Mouse (Mus musculus): Measurements from ENCODE around the gene Cnn2. TPM values are rescaled to one million over a fixed set of nuclear protein-coding genes. Genes with fewer than 3 reads are reported as not detected.
"Not testable (repeated sequence)": the region's sequence is repeated elsewhere in the genome, so short reads cannot be mapped to it uniquely, and the experiment has no call there.

The Cnn2 gene
- polyA plus RNA-seq, 1 experiment, result 297 TPM

DNA sequence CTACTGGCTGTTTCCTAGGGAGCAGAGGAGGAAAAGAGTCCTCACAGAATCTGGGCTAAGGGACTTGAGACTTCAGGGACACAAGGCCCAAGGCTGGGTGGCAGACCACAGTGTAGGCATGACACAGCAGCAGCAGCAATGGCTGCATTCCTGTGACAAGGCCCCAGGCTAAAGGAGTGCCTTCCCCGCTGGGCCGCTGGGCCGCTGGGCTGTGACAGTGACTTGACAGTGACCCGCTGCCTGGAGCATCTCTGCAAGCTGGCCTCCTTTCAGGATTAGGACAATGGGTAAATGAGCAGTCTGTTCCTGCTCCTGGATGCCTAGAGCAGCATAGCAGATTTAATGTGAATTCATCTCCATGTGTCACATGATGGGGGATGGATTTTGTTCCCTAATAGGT, 55.7 kb downstream of the Cnn2 start:
- no peak overlapping the region for H3K27ac ChIP-seq (ENCODE audit: insufficient read depth, low read length)
- TF ChIP-seq POLR2A (IDR thresholded peaks at IDR 0.05; ENCODE audit: low read depth, low read length) (no peak), CTCF (IDR thresholded peaks at IDR 0.05; ENCODE audit: extremely low read depth, insufficient read depth, insufficient read length, insufficient replicate concordance) (no peak)
- H3K27me3 ChIP-seq (ENCODE audit: control insufficient read depth, insufficient read depth, low read length), result no peaks in the 10 kb centered on the region
- no peak overlapping the region for H3K4me3 ChIP-seq (ENCODE audit: extremely low read depth, insufficient read depth, insufficient read length)
- 97% methylated on average over 4 of the region's 4 CpGs for whole genome bisulfite sequencing
- no peaks in the 10 kb centered on the region for H3K36me3 ChIP-seq (ENCODE audit: control insufficient read depth, insufficient read depth, low read length)
- H3K4me1 ChIP-seq (ENCODE audit: control insufficient read depth, insufficient read depth, insufficient read length), result peaks cover 4% of the 10 kb centered on the region; the same call in 1 of the 2 replicates
- no peak for DNase-seq (ENCODE audit: low read depth in 1 of 2, low spot score in 2 of 2)

DNA sequence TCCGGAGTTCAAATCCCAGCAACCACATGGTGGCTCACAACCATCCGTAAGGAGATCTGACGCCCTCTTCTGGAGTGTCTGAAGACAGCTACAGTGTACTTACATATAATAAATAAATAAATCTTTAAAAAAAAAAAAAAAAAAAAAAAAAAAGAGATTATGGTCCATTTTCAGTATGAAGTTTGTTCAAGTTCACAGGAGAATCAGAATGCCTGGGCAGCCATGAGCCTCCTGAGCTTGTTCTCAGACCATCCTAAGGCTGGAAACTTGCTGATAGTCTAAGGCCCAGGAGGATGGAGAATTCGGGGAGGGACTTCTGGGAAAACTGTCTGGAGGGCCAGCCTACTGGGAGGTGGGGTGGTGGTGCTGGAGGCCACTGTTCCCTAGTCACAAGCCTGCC, 57.0 kb downstream of the Cnn2 start:
- WGBS, result 72% methylated on average over 4 of the region's 4 CpGs
- DNase-seq (ENCODE audit: low read depth in 1 of 2, low spot score in 2 of 2); H3K4me3 ChIP-seq (ENCODE audit: extremely low read depth, insufficient read depth, insufficient read length); H3K27me3 ChIP-seq (ENCODE audit: control insufficient read depth, insufficient read depth, low read length); H3K27ac ChIP-seq (ENCODE audit: insufficient read depth, low read length); H3K4me1 ChIP-seq (ENCODE audit: control insufficient read depth, insufficient read depth, insufficient read length); H3K36me3 ChIP-seq (ENCODE audit: control insufficient read depth, insufficient read depth, low read length): not testable (repeated sequence)

Other genes starting within 250 kb of the Cnn2 start
- 60.5 and 62.5 TPM in 2 replicates for gene Polrmt, start 242.0 kb upstream of the Cnn2 start, polyA plus RNA-seq (2012; rRNA removed)
- not detected in 2 replicates for gene Fgf22, start 233.5 kb upstream of the Cnn2 start, polyA plus RNA-seq (2012; rRNA removed)
- 122 and 217 TPM in 2 replicates for gene Rnf126, start 221.6 kb upstream of the Cnn2 start, polyA plus RNA-seq (2012; rRNA removed)
- gene Fstl3, start 211.3 kb upstream of the Cnn2 start, polyA plus RNA-seq (2012; rRNA removed), result 5.8 and 10.9 TPM in 2 replicates
- 1.4 and 1.6 TPM in 2 replicates for gene Prss57, start 197.6 kb upstream of the Cnn2 start, polyA plus RNA-seq (2012; rRNA removed)
- 9.2 and 14.6 TPM in 2 replicates for gene Palm, start 195.0 kb upstream of the Cnn2 start, polyA plus RNA-seq (2012; rRNA removed)
- gene Misp, start 167.6 kb upstream of the Cnn2 start, polyA plus RNA-seq (2012; rRNA removed), result 0.07 and 0.18 TPM in 2 replicates
- 251 and 315 TPM in 2 replicates for gene Ptbp1, start 134.2 kb upstream of the Cnn2 start, polyA plus RNA-seq (2012; rRNA removed)
- gene Prtn3, start 114.1 kb upstream of the Cnn2 start, polyA plus RNA-seq (2012; rRNA removed), result 25.6 and 39.2 TPM in 2 replicates
- gene Plppr3, start 114.0 kb upstream of the Cnn2 start, polyA plus RNA-seq (2012; rRNA removed), result 3.6 and 4.0 TPM in 2 replicates
- 33.0 and 61.9 TPM in 2 replicates for gene Elane, start 102.3 kb upstream of the Cnn2 start, polyA plus RNA-seq (2012; rRNA removed)
- 71.5 and 138 TPM in 2 replicates for gene Cfd, start 97.7 kb upstream of the Cnn2 start, polyA plus RNA-seq (2012; rRNA removed)
- 46.4 and 73.7 TPM in 2 replicates for gene Med16, start 79.7 kb upstream of the Cnn2 start, polyA plus RNA-seq (2012; rRNA removed)
- gene Gm26602, start 77.7 kb upstream of the Cnn2 start, polyA plus RNA-seq (2012; rRNA removed), result not detected in 2 replicates
- 5.3 and 6.3 TPM in 2 replicates for gene Kiss1r, start 71.6 kb upstream of the Cnn2 start, polyA plus RNA-seq (2012; rRNA removed)
- gene R3hdm4, start 67.4 kb upstream of the Cnn2 start, polyA plus RNA-seq (2012; rRNA removed), result 117 and 150 TPM in 2 replicates
- 15.0 and 23.2 TPM in 2 replicates for gene Arid3a, start 61.5 kb upstream of the Cnn2 start, polyA plus RNA-seq (2012; rRNA removed)
- 41.2 and 51.6 TPM in 2 replicates for gene Wdr18, start 28.4 kb upstream of the Cnn2 start, polyA plus RNA-seq (2012; rRNA removed)
- 0.12 and 0.16 TPM in 2 replicates for gene Grin3b, start 17.9 kb upstream of the Cnn2 start, polyA plus RNA-seq (2012; rRNA removed)
- 266 and 371 TPM in 2 replicates for gene Tmem259, start 4.3 kb upstream of the Cnn2 start, polyA plus RNA-seq (2012; rRNA removed)
- 50.4 and 64.5 TPM in 2 replicates for gene Abca7, start 7.9 kb downstream of the Cnn2 start, polyA plus RNA-seq (2012; rRNA removed)
- gene Arhgap45, start 28.1 kb downstream of the Cnn2 start, polyA plus RNA-seq (2012; rRNA removed), result 492 and 574 TPM in 2 replicates
- 139 and 182 TPM in 2 replicates for gene Polr2e, start 51.2 kb downstream of the Cnn2 start, polyA plus RNA-seq (2012; rRNA removed)
- gene Gpx4, start 58.6 kb downstream of the Cnn2 start, polyA plus RNA-seq (2012; rRNA removed), result 238 and 259 TPM in 2 replicates
- 95.0 and 122 TPM in 2 replicates for gene Sbno2, start 117.0 kb downstream of the Cnn2 start, polyA plus RNA-seq (2012; rRNA removed)
- gene Stk11, start 127.2 kb downstream of the Cnn2 start, polyA plus RNA-seq (2012; rRNA removed), result 120 and 144 TPM in 2 replicates
- 592 and 782 TPM in 2 replicates for gene Atp5d, start 150.0 kb downstream of the Cnn2 start, polyA plus RNA-seq (2012; rRNA removed)
- 11.9 and 13.4 TPM in 2 replicates for gene Cbarp, start 152.3 kb downstream of the Cnn2 start, polyA plus RNA-seq (2012; rRNA removed)
- 128 and 157 TPM in 2 replicates for gene Midn, start 159.7 kb downstream of the Cnn2 start, polyA plus RNA-seq (2012; rRNA removed)
- gene Cirbp, start 177.4 kb downstream of the Cnn2 start, polyA plus RNA-seq (2012; rRNA removed), result 144 and 151 TPM in 2 replicates
- gene 1600002K03Rik, start 184.4 kb downstream of the Cnn2 start, polyA plus RNA-seq (2012; rRNA removed), result 10.8 TPM in 2 replicates
- gene Efna2, start 190.9 kb downstream of the Cnn2 start, polyA plus RNA-seq (2012; rRNA removed), result 1.3 and 1.8 TPM in 2 replicates
- 35.1 and 42.8 TPM in 2 replicates for gene Mum1, start 237.8 kb downstream of the Cnn2 start, polyA plus RNA-seq (2012; rRNA removed)

Data from spleen, adult 2 months (tissue).